Mouse (Mus musculus) CH12.LX (cell line): ENCODE data around the gene Pck2. TPM values are rescaled to one million over a fixed set of nuclear protein-coding genes. Genes with fewer than 3 reads are reported as not detected.

Experiments
- DNase-seq: peaks from one replicate; pipeline ENCODE4 v3.0.0-alpha.2; 2013; ENCODE audit errors: extremely low read depth
- H3K27ac ChIP-seq: 2 replicates; pipeline ENCODE4 v1.5.1; 2012; ENCODE audit warnings: low read depth, mild to moderate bottlenecking, control low read depth, moderate library complexity; ENCODE audit not compliant: insufficient read depth
- H3K27me3 ChIP-seq: replicated peaks from 2 replicates; pipeline ENCODE3; 2012; ENCODE audit warnings: inconsistent platforms
- H3K36me3 ChIP-seq, 2 experiments: replicated peaks in 1 of 2; 2 replicates each; pipeline versions ENCODE3 to v1.6.1; 2012; ENCODE audit warnings: inconsistent platforms in 1 of 2, low read length in 1 of 2, mild to moderate bottlenecking in 1 of 2, mixed read lengths in 1 of 2, moderate library complexity in 1 of 2; ENCODE audit not compliant: control insufficient read depth in 1 of 2, insufficient read depth in 1 of 2
- H3K4me1 ChIP-seq, 2 experiments: 2 replicates each; pipeline ENCODE4 v1.6.1; 2012; ENCODE audit warnings: inconsistent platforms in 1 of 2, moderate library complexity in 1 of 2; ENCODE audit not compliant: insufficient read depth in 2 of 2, control insufficient read depth in 1 of 2
- H3K4me2 ChIP-seq: 2 replicates; pipeline ENCODE4 v1.6.1; 2012; ENCODE audit warnings: low read depth, mild to moderate bottlenecking, control low read depth; ENCODE audit not compliant: poor library complexity, insufficient read depth, severe bottlenecking
- H3K4me3 ChIP-seq, 3 experiments: fragments of 150-350 bp in 1 of 3; sonication (generic) in 1 of 3; replicated peaks in 1 of 3; 2 replicates each; pipeline versions ENCODE3 to v1.5.1; 2011 to 2012; ENCODE audit warnings: low read depth in 2 of 3, low read length in 2 of 3, mild to moderate bottlenecking in 2 of 3, moderate library complexity in 2 of 3, control low read depth in 1 of 3, improper control_type of control experiment in 1 of 3, inconsistent platforms in 1 of 3, mixed read lengths in 1 of 3; ENCODE audit not compliant: poor library complexity in 1 of 3
- H3K79me2 ChIP-seq: replicated peaks from 2 replicates; pipeline ENCODE4 v1.6.1; 2012; ENCODE audit warnings: mild to moderate bottlenecking, moderate library complexity; ENCODE audit not compliant: control insufficient read depth, poor library complexity, insufficient read depth, severe bottlenecking; ENCODE audit errors: extremely low read depth
- H3K9ac ChIP-seq: 2 replicates; pipeline ENCODE4 v1.6.1; 2012; ENCODE audit warnings: low read depth, mild to moderate bottlenecking, control low read depth, moderate library complexity; ENCODE audit not compliant: insufficient read depth
- H3K9me3 ChIP-seq: replicated peaks from 2 replicates; pipeline ENCODE3; 2012; ENCODE audit warnings: low read length, inconsistent platforms, mixed read lengths
- BHLHE40 ChIP-seq: IDR thresholded peaks from 2 replicates; pipeline ENCODE4 v1.6.1; 2011; ENCODE audit warnings: mild to moderate bottlenecking, low read depth, low read length, improper control_type of control experiment
- CHD1 ChIP-seq: IDR thresholded peaks from 2 replicates; pipeline ENCODE4 v1.6.1; 2012; ENCODE audit warnings: low read depth, low read length, improper control_type of control experiment, inconsistent platforms
- CHD2 ChIP-seq: IDR thresholded peaks from 2 replicates; pipeline ENCODE4 v1.6.1; 2011; ENCODE audit warnings: low read length, improper control_type of control experiment
- CTCF ChIP-seq, 2 experiments: IDR thresholded peaks in 1 of 2; conservative IDR thresholded peaks in 1 of 2; 2 replicates each; pipeline ENCODE4 v1.5.1; 2011 to 2012; ENCODE audit warnings: low read depth in 2 of 2, low read length in 2 of 2, improper control_type of control experiment in 1 of 2, inconsistent platforms in 1 of 2, mild to moderate bottlenecking in 1 of 2, moderate library complexity in 1 of 2
- E2F4 ChIP-seq: IDR thresholded peaks from 2 replicates; pipeline ENCODE4 v1.6.1; 2011; ENCODE audit warnings: low read depth, low read length, improper control_type of control experiment; ENCODE audit not compliant: insufficient replicate concordance
- ELF1 ChIP-seq: IDR thresholded peaks from 2 replicates; pipeline ENCODE4 v1.6.1; 2014; ENCODE audit warnings: low read depth, mild to moderate bottlenecking, inconsistent platforms, low read length, improper control_type of control experiment
- EP300 ChIP-seq: IDR thresholded peaks from 2 replicates; pipeline ENCODE4 v1.6.1; 2011; ENCODE audit warnings: low read length, improper control_type of control experiment
- ETS1 ChIP-seq: conservative IDR thresholded peaks from 2 replicates; pipeline ENCODE4 v1.6.1; 2012; ENCODE audit warnings: low read depth, mild to moderate bottlenecking, inconsistent platforms, low read length, improper control_type of control experiment, moderate library complexity
- GABPA ChIP-seq: IDR thresholded peaks from 2 replicates; pipeline ENCODE4 v1.6.1; 2012; ENCODE audit warnings: low read depth, low read length, improper control_type of control experiment, inconsistent platforms; ENCODE audit not compliant: insufficient replicate concordance
- HCFC1 ChIP-seq: IDR thresholded peaks from 2 replicates; pipeline ENCODE4 v1.6.1; 2012; ENCODE audit warnings: low read depth, mild to moderate bottlenecking, inconsistent platforms, low read length, improper control_type of control experiment
- IRF4 ChIP-seq: IDR thresholded peaks from 2 replicates; pipeline ENCODE4 v1.6.1; 2014; ENCODE audit warnings: low read depth, mild to moderate bottlenecking, inconsistent platforms, low read length, improper control_type of control experiment
- MAFK ChIP-seq: IDR thresholded peaks from 2 replicates; pipeline ENCODE4 v1.6.1; 2011; ENCODE audit warnings: low read length, improper control_type of control experiment; ENCODE audit not compliant: insufficient replicate concordance
- MAX ChIP-seq: IDR thresholded peaks from 2 replicates; pipeline ENCODE4 v1.6.1; 2011; ENCODE audit warnings: low read length, improper control_type of control experiment
- MAZ ChIP-seq: IDR thresholded peaks from 2 replicates; pipeline ENCODE4 v1.6.1; 2012; ENCODE audit warnings: low read depth, mild to moderate bottlenecking, inconsistent platforms, low read length, improper control_type of control experiment, moderate library complexity
- MXI1 ChIP-seq: IDR thresholded peaks from 2 replicates; pipeline ENCODE4 v1.6.1; 2011; ENCODE audit warnings: mild to moderate bottlenecking, low read depth, low read length, improper control_type of control experiment
- MYC ChIP-seq: IDR thresholded peaks from 2 replicates; pipeline ENCODE4 v1.6.1; 2011; ENCODE audit warnings: low read depth, mild to moderate bottlenecking, improper control_type of control experiment, low read length
- NELFE ChIP-seq: IDR thresholded peaks from 2 replicates; pipeline ENCODE4 v1.6.1; 2011; ENCODE audit warnings: low read depth, low read length, improper control_type of control experiment
- PAX5 ChIP-seq: IDR thresholded peaks from 2 replicates; pipeline ENCODE4 v1.6.1; 2012; ENCODE audit warnings: low read length, inconsistent platforms, mixed read lengths
- POLR2A ChIP-seq: IDR thresholded peaks from 2 replicates; pipeline ENCODE4 v1.6.1; 2011; ENCODE audit warnings: low read depth, mild to moderate bottlenecking, improper control_type of control experiment, low read length
- POLR2AphosphoS2 ChIP-seq: IDR thresholded peaks from 2 replicates; pipeline ENCODE4 v1.6.1; 2011; ENCODE audit warnings: low read depth, low read length, improper control_type of control experiment
- RAD21 ChIP-seq: IDR thresholded peaks from 2 replicates; pipeline ENCODE4 v1.6.1; 2011; ENCODE audit warnings: low read depth, mild to moderate bottlenecking, low read length, improper control_type of control experiment, moderate library complexity
- RCOR1 ChIP-seq: conservative IDR thresholded peaks from 2 replicates; pipeline ENCODE4 v1.6.1; 2012; ENCODE audit warnings: low read depth, mild to moderate bottlenecking, inconsistent platforms, low read length, improper control_type of control experiment
- SIN3A ChIP-seq: IDR thresholded peaks from 2 replicates; pipeline ENCODE4 v1.6.1; 2012; ENCODE audit warnings: low read length, improper control_type of control experiment, inconsistent platforms
- SMC3 ChIP-seq: IDR thresholded peaks from 2 replicates; pipeline ENCODE4 v1.6.1; 2011; ENCODE audit warnings: low read depth, low read length, improper control_type of control experiment
- TBP ChIP-seq: conservative IDR thresholded peaks from 2 replicates; pipeline ENCODE4 v1.6.1; 2011; ENCODE audit warnings: low read depth, low read length, improper control_type of control experiment
- TCF12 ChIP-seq: IDR thresholded peaks from 2 replicates; pipeline ENCODE4 v1.6.1; 2014; ENCODE audit warnings: low read depth, mild to moderate bottlenecking, inconsistent platforms, low read length, improper control_type of control experiment
- UBTF ChIP-seq: IDR thresholded peaks from 2 replicates; pipeline ENCODE4 v1.6.1; 2012; ENCODE audit warnings: low read depth, mild to moderate bottlenecking, inconsistent platforms, low read length, improper control_type of control experiment, moderate library complexity
- USF1 ChIP-seq: IDR thresholded peaks from 2 replicates; pipeline ENCODE4 v1.6.1; 2014; ENCODE audit warnings: low read depth, mild to moderate bottlenecking, inconsistent platforms, low read length, improper control_type of control experiment
- USF2 ChIP-seq: conservative IDR thresholded peaks from 2 replicates; pipeline ENCODE4 v1.6.1; 2011; ENCODE audit warnings: low read depth, low read length, improper control_type of control experiment
- ZKSCAN1 ChIP-seq: IDR thresholded peaks from 2 replicates; pipeline ENCODE4 v1.6.1; 2012; ENCODE audit warnings: low read depth, inconsistent platforms, low read length, improper control_type of control experiment, borderline replicate concordance
- ZMIZ1 ChIP-seq: IDR thresholded peaks from 2 replicates; pipeline ENCODE4 v1.6.1; 2012; ENCODE audit warnings: low read depth, mild to moderate bottlenecking, inconsistent platforms, low read length, improper control_type of control experiment
- ZNF384 ChIP-seq: IDR thresholded peaks from 2 replicates; pipeline ENCODE4 v1.6.1; 2012; ENCODE audit warnings: low read depth, low read length, improper control_type of control experiment, inconsistent platforms
- dilution Hi-C: fragments of 300-500 bp; cut with MboI; formaldehyde crosslinking; loops from 2 replicates; pipeline ENCODE4 v1.14.3; 2020; ENCODE audit warnings: low sequenced_read_pairs; ENCODE audit not compliant: extremely low pct_unique_long_range_greater_than_20kb, extremely low pct_ligation_motif_present
- in situ Hi-C: fragments of 300-500 bp; cut with MboI; formaldehyde crosslinking; loops from 3 replicates; pipeline ENCODE4 v1.14.3; 2019; ENCODE audit warnings: low sequenced_read_pairs, low pct_ligation_motif_present, low pct_unique_long_range_greater_than_20kb, mixed read lengths
- polyA plus RNA-seq: library from polyadenylated mRNA; unstranded; fragments of >175 nt; gene quantifications from 2 replicates; pipeline ENCODE4 v1.2.1, GENCODE M21; 2012; ENCODE audit warnings: low read depth; ENCODE audit not compliant: insufficient read length
- total RNA-seq, 2 experiments: library from RNA; depleted of rRNA; stranded (reverse); fragments of 300-350 nt in 1 of 2; fragments of >200 nt in 1 of 2; gene quantifications; 2 replicates each; pipeline ENCODE4 v1.2.3; 2012 to 2014

Pck2 gene
- total and polyA plus RNA-seq, 3 experiments = 120 to 286 (median 144) TPM

- TF ChIP-seq CHD1 (no peak; the same call in 1 of the 2 replicates), TBP (no peak), ELF1 (0 out of 2 replicates have a peak, but pooled peaks have one; percentile 32), SMC3 (no peak), E2F4 (0 out of 2 replicates have a peak, but pooled peaks have one; percentile 33), ZMIZ1 (no peak), BHLHE40 (no peak), CTCF (conservative IDR thresholded peaks at IDR 0.05 in 1 of 2, IDR thresholded peaks at IDR 0.05 in 1 of 2; ENCODE audit: low read depth in 2 of 2, low read length in 2 of 2) (no peak), NELFE (no peak), POLR2AphosphoS2 (no peak), GABPA (no peak), RAD21 (no peak), USF2 (no peak), CHD2 (no peak), HCFC1 (no peak), MAZ (no peak)
Observed at GRCm38 (mm10) chr14:55589771-55590448, 49.8 kb downstream of the Pck2 start (continued).

GRCm38 (mm10) chr14:55590748-55591330 lies 50.8 kb downstream of the Pck2 start, which contains the start of gene Psme2:
Gene Psme2 (minus strand): TSS chr14:55591113.
- H3K36me3 ChIP-seq = peaks cover 37 to 56% of the 10 kb centered on the region in 2 experiments
- H3K9ac ChIP-seq = peak within 1 kb of the TSS; percentile 89
- no peaks in the 10 kb centered on the region for H3K27me3 ChIP-seq
- H3K4me1 ChIP-seq = peaks cover 0 to 51% of the 10 kb centered on the region in 2 experiments; a peak in 3 of 4 replicates
- TF ChIP-seq SMC3 (no peak), MAZ (peak; percentile 47; the same call in 1 of the 2 replicates), SIN3A (peak; percentile 18; the same call in 1 of the 2 replicates), POLR2A (peak; percentile 69), RCOR1 (no peak), CHD2 (peak; percentile 56; the same call in 1 of the 2 replicates), ETS1 (peak; percentile 51), ZMIZ1 (peak; percentile 15), NELFE (no peak), CHD1 (no peak), POLR2AphosphoS2 (0 out of 2 replicates have a peak, but pooled peaks have one; percentile 43), USF2 (no peak), USF1 (no peak), UBTF (0 out of 2 replicates have a peak, but pooled peaks have one; percentile 69), MAFK (no peak), TCF12 (peak; percentile 33; the same call in 1 of the 2 replicates), GABPA (no peak), TBP (0 out of 2 replicates have a peak, but pooled peaks have one; percentile 1), IRF4 (peak; percentile 60), E2F4 (no peak), EP300 (no peak), PAX5 (no peak), ZNF384 (no peak), ZKSCAN1 (no peak), MAX (peak; percentile 30; the same call in 1 of the 2 replicates), ELF1 (peak; percentile 26; the same call in 1 of the 2 replicates), CTCF (conservative IDR thresholded peaks at IDR 0.05 in 1 of 2, IDR thresholded peaks at IDR 0.05 in 1 of 2; ENCODE audit: low read depth in 2 of 2, low read length in 2 of 2) (no peak), MXI1 (peak; percentile 68; the same call in 1 of the 2 replicates), MYC (no peak)
- TF ChIP-seq, all 38 proteins: peak for 14
- dilution Hi-C loops (no loop called here), in situ Hi-C loops (no loop called here)
- Histone ChIP-seq H3K9me3 (no peaks in the 10 kb centered on the region), H3K79me2 (peaks cover 35% of the 10 kb centered on the region), H3K27ac (peak within 1 kb of the TSS; percentile 97), H3K4me3 (peak within 1 kb of the TSS; percentile 79 to 94 (median 91)), H3K4me2 (peak within 1 kb of the TSS; percentile 96)
- DNase-seq = peak; percentile 98
